Mouse (Mus musculus) myocyte (in vitro differentiated cells): ENCODE data around the gene Slc35g2.

Experiments
- CEBPB ChIP-seq: IDR thresholded peaks from 2 replicates; pipeline ENCODE4 v1.6.1; 2011; ENCODE audit warnings: mild to moderate bottlenecking, moderate library complexity; ENCODE audit not compliant: poor library complexity, insufficient read depth, severe bottlenecking
- POLR2A ChIP-seq: IDR thresholded peaks from one replicate; pipeline ENCODE4 v1.6.1; 2011; ENCODE audit warnings: low read depth, mild to moderate bottlenecking, control low read depth, moderate library complexity; ENCODE audit not compliant: insufficient read length
- REST ChIP-seq: IDR thresholded peaks from one replicate; pipeline ENCODE4 v1.6.1; 2011; ENCODE audit warnings: mild to moderate bottlenecking, control low read depth, moderate library complexity; ENCODE audit not compliant: insufficient read depth, insufficient read length
- TCF12 ChIP-seq: IDR thresholded peaks from one replicate; pipeline ENCODE4 v1.6.1; 2011; ENCODE audit warnings: mild to moderate bottlenecking, control low read depth; ENCODE audit not compliant: poor library complexity, insufficient read depth, severe bottlenecking

DNA sequence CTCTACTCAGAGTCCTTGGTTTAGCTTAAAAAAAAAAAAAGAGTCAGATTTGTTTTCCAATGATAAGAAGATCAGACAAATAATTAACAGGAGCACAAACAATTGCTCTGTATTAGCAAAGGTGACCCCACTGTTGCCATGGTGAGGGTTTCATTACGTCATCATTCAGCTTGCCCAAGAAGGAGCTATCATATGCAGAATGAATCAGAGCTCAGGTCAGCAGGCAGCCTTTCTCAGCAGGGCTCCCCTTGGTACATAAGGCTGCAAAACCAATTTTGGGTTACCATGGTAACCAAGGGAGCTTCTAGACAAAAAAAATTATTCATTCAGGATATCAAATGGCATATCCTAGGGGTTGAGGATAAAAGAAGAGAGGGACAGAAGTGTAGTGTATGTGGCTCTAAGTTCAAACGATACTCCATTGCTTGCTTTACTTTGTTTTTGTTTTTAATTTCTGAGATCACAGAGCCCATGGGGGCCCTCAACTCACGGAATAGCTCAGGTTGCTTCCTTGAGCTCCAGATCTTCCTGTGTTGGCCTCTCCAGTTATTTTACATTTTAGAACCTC, 29.0 kb upstream of the Slc35g2 start:
- TF ChIP-seq TCF12 (no peak), CEBPB (0 out of 2 replicates have a peak, but pooled peaks have one; percentile 26), POLR2A (no peak), REST (no peak)
